22 mouse cellular contexts compared by ENCODE assay signal in the genomic region with DNA sequence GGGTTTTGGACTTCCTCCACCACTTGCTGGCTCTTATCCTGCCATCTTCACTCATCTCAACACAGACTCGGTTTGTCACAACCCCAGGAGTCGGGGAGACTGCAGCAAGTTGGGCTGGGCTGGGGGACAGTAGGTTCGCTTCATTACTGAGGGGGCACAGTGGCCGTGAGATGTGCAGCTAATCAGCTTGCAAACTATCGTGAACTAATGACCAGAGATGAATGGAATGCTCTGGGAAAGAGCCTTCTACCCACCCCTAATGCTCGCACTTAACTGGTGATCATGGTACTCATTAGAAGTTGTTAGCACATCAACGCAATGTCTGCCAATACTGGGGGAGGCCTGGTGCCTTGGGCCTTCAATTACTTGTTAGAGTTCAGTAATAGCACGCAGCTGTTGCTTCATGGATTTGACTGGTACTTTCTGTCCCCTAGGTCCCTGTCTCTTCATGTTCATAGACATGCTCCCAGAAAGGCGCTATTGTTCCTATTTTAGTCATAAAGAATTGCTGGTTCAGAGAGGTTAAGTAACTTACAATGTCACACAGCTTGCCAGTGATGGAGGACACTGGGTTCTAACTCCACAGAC.
"Had no signal": no experiment of that assay in that cellular context is flagged by ENCODE, and none has a peak within 500 bp of the region (broad histone marks: within the 10 kb centered on the region; RNA-seq: fewer than 3 reads in every experiment).

No protein-coding gene starts in this region.

- DNase-seq: gastrocnemius, adult 2 months; gastrocnemius, postnatal 10 days; gastrocnemius, postnatal 25 days; heart, adult 11 months; heart, adult 2 months; heart, postnatal 14 days; heart, postnatal 36 days; kidney, adult 11 months; kidney, adult 2 months; kidney, adult 9 months; kidney, postnatal 10 days; kidney, postnatal 25 days; kidney, postnatal 4 days; liver had no signal

- H3K4me3 ChIP-seq: gastrocnemius, adult 2 months; heart, adult 2 months; heart, embryonic 13.5 days; heart, embryonic 15.5 days; hindbrain, embryonic 13.5 days; hindbrain, embryonic 15.5 days; layer of hippocampus, adult 2 months; left cerebral cortex, adult 2 months; limb, embryonic 10.5 days; limb, embryonic 12.5 days had no signal
